Mouse (Mus musculus) kidney, embryonic 14.5 days (tissue): Measurements from ENCODE around the gene Wfdc1. TPM values are rescaled to one million over a fixed set of nuclear protein-coding genes. Genes with fewer than 3 reads are reported as not detected.

ENCODE experiments used
- ATAC-seq: fragments of 200-750 bp; cut with Nextera tagmentation; 2 replicates; pipeline ENCODE4 v1.8.0; 2017; ENCODE audit warnings: moderate number of reproducible peaks, mild to moderate bottlenecking, moderate TSS enrichment, moderate library complexity; ENCODE audit not compliant: low FRiP score, low TSS enrichment
- H3K27ac ChIP-seq: fragments of 300-500 bp; sonication (generic); 2 replicates; pipeline ENCODE4 v1.5.1; 2014; ENCODE audit warnings: low read depth, mild to moderate bottlenecking, low read length, moderate library complexity, mixed read lengths
- H3K27me3 ChIP-seq: fragments of 300-500 bp; sonication (generic); 2 replicates; pipeline ENCODE4 v1.6.1; 2014; ENCODE audit warnings: mild to moderate bottlenecking, low read length; ENCODE audit not compliant: control insufficient read depth, insufficient read depth
- H3K36me3 ChIP-seq: fragments of 300-500 bp; sonication (generic); 2 replicates; pipeline ENCODE4 v1.6.1; 2014; ENCODE audit warnings: low read length, mixed read lengths; ENCODE audit not compliant: control insufficient read depth, insufficient read depth
- H3K4me1 ChIP-seq: fragments of 300-500 bp; sonication (generic); 2 replicates; pipeline ENCODE4 v1.6.1; 2014; ENCODE audit warnings: low read length, mixed read lengths; ENCODE audit not compliant: control insufficient read depth, insufficient read depth
- H3K4me2 ChIP-seq: fragments of 300-500 bp; sonication (generic); replicated peaks from 2 replicates; pipeline ENCODE4 v1.6.1; 2014; ENCODE audit warnings: low read depth, mild to moderate bottlenecking, low read length
- H3K4me3 ChIP-seq: fragments of 300-500 bp; sonication (generic); 2 replicates; pipeline ENCODE4 v1.5.1; 2014; ENCODE audit warnings: mild to moderate bottlenecking, low read length
- H3K9ac ChIP-seq: fragments of 300-500 bp; sonication (generic); 2 replicates; pipeline ENCODE4 v1.6.1; 2014; ENCODE audit warnings: low read depth, mild to moderate bottlenecking, low read length, moderate library complexity
- H3K9me3 ChIP-seq: fragments of 300-500 bp; sonication (generic); 2 replicates; pipeline ENCODE4 v1.6.1; 2016; ENCODE audit warnings: low read length; ENCODE audit not compliant: control insufficient read depth
- WGBS: fragments of 180-500 bp; shearing (Covaris S2); extraction: QIAGEN DNeasy Blood & Tissue Kit; methylation state at CpG from one replicate; pipeline ENCODE4 v1.1.7; 2014; 5-methylcytosine and 5-hydroxymethylcytosine counted together
- polyA plus RNA-seq: library from polyadenylated mRNA; unstranded; fragments of >200 nt; fragmentation: Nextera tagmentation; extraction: Ambion mirVana; gene quantifications from 2 replicates; pipeline ENCODE4 v1.2.1, GENCODE M21; 2014

Gene Wfdc1
- polyA plus RNA-seq, 1 experiment from 2014 or later, result 1.9 TPM

DNA sequence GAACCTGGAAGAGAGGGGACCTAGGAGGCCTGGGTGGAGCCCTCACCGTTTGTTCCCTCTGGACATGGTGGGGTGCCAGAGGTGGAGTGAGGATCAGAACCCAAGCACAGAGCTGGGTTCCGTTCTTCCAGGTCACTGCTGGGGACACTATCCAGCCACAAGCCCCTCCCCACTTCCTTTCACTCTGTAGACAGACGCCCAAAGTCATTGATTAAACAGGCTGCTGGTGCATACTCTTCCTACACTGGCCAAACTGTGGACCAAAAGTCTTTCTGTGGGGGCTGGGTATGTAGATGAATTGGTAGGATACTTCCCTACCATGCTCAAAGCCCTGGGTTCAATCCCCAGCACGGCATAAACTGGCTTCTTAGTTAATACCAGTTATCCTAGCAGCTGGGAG lies 25.8 kb downstream of the Wfdc1 start:
- no peaks in the 10 kb centered on the region for H3K27me3 ChIP-seq
- ATAC-seq, result no peak
- no peaks in the 10 kb centered on the region for H3K4me1 ChIP-seq
- H3K9ac ChIP-seq, result no peak overlapping the region
- no peaks in the 10 kb centered on the region for H3K9me3 ChIP-seq
- H3K4me2 ChIP-seq, result no peak overlapping the region
- no peak overlapping the region for H3K4me3 ChIP-seq
- 75% methylated on average over 4 of the region's 4 CpGs for WGBS
- no peak overlapping the region for H3K27ac ChIP-seq
- no peaks in the 10 kb centered on the region for H3K36me3 ChIP-seq

DNA sequence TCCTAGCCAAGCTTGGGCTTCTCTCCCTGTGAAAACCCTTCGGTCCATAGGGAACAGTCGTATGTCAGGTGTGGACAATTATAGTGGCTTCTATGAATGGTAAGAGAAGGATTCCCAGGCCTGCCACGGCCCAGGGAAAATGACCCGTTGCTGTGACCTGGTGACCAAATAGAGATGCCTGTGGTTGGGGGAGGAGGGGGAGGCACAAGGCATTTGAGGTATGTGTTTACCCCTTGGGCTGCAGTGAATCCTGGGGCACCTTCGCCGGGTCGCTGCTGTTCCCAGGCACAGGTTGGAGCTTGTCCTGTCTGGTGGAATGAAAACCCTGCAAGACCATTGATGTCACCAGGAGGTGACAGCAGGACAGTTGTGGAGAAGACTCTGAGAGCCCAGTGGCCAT lies 28.5 kb downstream of the Wfdc1 start:
- H3K27ac ChIP-seq, result no peak overlapping the region
- no peaks in the 10 kb centered on the region for H3K36me3 ChIP-seq
- ATAC-seq, result no peak
- WGBS, result 74% methylated on average over 7 of the region's 7 CpGs
- no peaks in the 10 kb centered on the region for H3K9me3 ChIP-seq
- H3K4me2 ChIP-seq, result no peak overlapping the region
- H3K27me3 ChIP-seq, result peaks cover 10% of the 10 kb centered on the region
- no peak overlapping the region for H3K9ac ChIP-seq
- no peaks in the 10 kb centered on the region for H3K4me1 ChIP-seq
- H3K4me3 ChIP-seq, result no peak overlapping the region

GRCm38 (mm10) chr8:119697163-119697562 lies 31.0 kb downstream of the Wfdc1 start:
- Histone ChIP-seq H3K4me2 (no peak overlapping the region), H3K27ac (no peak overlapping the region), H3K4me3 (no peak overlapping the region), H3K36me3 (no peaks in the 10 kb centered on the region), H3K4me1 (0 out of 2 replicates have a peak, but pooled peaks cover 2% of the 10 kb centered on the region), H3K9ac (no peak overlapping the region), H3K27me3 (peaks cover 29% of the 10 kb centered on the region), H3K9me3 (no peaks in the 10 kb centered on the region)
- 84% methylated on average over 2 of the region's 2 CpGs for WGBS
- no peak for ATAC-seq

DNA sequence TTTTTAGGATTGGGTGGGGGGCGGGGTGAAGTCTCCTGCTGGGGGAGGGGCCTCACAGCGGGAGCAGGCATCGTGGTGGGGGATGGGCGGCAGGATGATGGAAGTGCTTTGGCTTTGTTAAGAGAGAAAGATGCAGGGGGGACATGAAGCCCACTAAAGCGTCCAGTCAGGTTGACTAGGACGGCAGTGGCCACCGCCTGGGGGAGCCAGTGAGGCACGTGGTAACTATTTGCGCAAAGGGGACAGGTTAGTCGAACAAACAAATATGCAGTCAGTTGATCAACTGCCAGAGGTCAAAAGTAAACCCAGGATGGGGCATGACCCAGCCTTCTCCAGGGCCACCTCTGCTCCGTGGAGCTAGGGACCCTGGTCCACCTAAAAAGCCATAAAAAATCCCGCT lies 32.8 kb downstream of the Wfdc1 start:
- WGBS, result 4% methylated on average over 12 of the region's 12 CpGs

GRCm38 (mm10) chr8:119699549-119700134 lies 33.5 kb downstream of the Wfdc1 start, which contains the start of gene Atp2c2:
Gene Atp2c2 (plus strand): TSS chr8:119700009.
- 0 out of 2 replicates have a peak, but pooled peaks cover 7% of the 10 kb centered on the region for H3K4me1 ChIP-seq
- ATAC-seq, result 0 out of 2 replicates have a peak, but pooled peaks have one; percentile 11
- no peak within 1 kb of the TSS for H3K27ac ChIP-seq
- 3% methylated on average over 26 of the region's 26 CpGs for WGBS
- peaks cover 31% of the 10 kb centered on the region for H3K27me3 ChIP-seq
- H3K9ac ChIP-seq, result peak within 1 kb of the TSS; percentile 9
- H3K9me3 ChIP-seq, result no peaks in the 10 kb centered on the region
- peak within 1 kb of the TSS; percentile 31 for H3K4me2 ChIP-seq
- no peaks in the 10 kb centered on the region for H3K36me3 ChIP-seq
- H3K4me3 ChIP-seq, result peak within 1 kb of the TSS; percentile 16

More for the DNA sequence above, 32.8 kb downstream of the Wfdc1 start:
- Histone ChIP-seq H3K9me3 (no peaks in the 10 kb centered on the region), H3K36me3 (no peaks in the 10 kb centered on the region), H3K4me1 (0 out of 2 replicates have a peak, but pooled peaks cover 7% of the 10 kb centered on the region), H3K27me3 (peaks cover 31% of the 10 kb centered on the region), H3K27ac (no peak overlapping the region), H3K9ac (no peak overlapping the region), H3K4me3 (no peak overlapping the region; the same call in 1 of the 2 replicates), H3K4me2 (peak overlapping the region; percentile 31)
- ATAC-seq, result no peak

GRCm38 (mm10) chr8:119702965-119703364 lies 36.8 kb downstream of the Wfdc1 start:
- Histone ChIP-seq H3K27ac (no peak overlapping the region), H3K9ac (no peak overlapping the region), H3K27me3 (peaks cover 31% of the 10 kb centered on the region), H3K9me3 (no peaks in the 10 kb centered on the region), H3K4me2 (no peak overlapping the region), H3K36me3 (no peaks in the 10 kb centered on the region), H3K4me1 (0 out of 2 replicates have a peak, but pooled peaks cover 7% of the 10 kb centered on the region), H3K4me3 (no peak overlapping the region)
- 46% methylated on average over 7 of the region's 7 CpGs for WGBS
- no peak for ATAC-seq

GRCm38 (mm10) chr8:119707146-119707545 lies 41.0 kb downstream of the Wfdc1 start:
- no peak overlapping the region for H3K4me2 ChIP-seq
- H3K9me3 ChIP-seq, result no peaks in the 10 kb centered on the region
- H3K4me3 ChIP-seq, result no peak overlapping the region
- no peak for ATAC-seq
- H3K27me3 ChIP-seq, result 0 out of 2 replicates have a peak, but pooled peaks cover 2% of the 10 kb centered on the region
- H3K4me1 ChIP-seq, result 0 out of 2 replicates have a peak, but pooled peaks cover 15% of the 10 kb centered on the region
- no peak overlapping the region for H3K9ac ChIP-seq
- H3K27ac ChIP-seq, result no peak overlapping the region
- 88% methylated on average over 9 of the region's 9 CpGs for WGBS
- no peaks in the 10 kb centered on the region for H3K36me3 ChIP-seq

DNA sequence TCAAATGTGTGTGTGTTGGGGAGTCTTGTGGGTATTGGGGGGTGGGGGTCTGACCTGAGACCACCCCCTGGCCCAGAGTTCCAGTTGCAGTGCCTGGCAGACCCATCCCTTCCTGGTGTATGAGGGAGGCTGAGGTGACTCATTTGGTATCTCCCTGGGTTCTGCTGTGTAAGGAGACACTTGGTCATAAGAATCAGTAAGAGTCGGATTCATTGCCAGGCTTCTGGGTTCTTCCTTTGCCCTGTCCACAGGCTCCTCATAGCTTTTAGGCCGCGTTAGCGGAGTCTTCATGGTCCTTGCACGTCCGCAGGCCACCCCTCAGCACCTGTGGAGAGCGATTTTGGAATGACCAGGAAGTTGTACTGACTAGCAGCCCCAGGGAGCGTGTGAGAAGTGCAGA lies 42.3 kb downstream of the Wfdc1 start:
- ATAC-seq, result peak; percentile 14; the same call in 1 of the 2 replicates
- Histone ChIP-seq H3K4me2 (no peak overlapping the region), H3K4me3 (no peak overlapping the region), H3K4me1 (0 out of 2 replicates have a peak, but pooled peaks cover 10% of the 10 kb centered on the region), H3K9ac (no peak overlapping the region), H3K9me3 (no peaks in the 10 kb centered on the region), H3K36me3 (no peaks in the 10 kb centered on the region), H3K27ac (no peak overlapping the region), H3K27me3 (no peaks in the 10 kb centered on the region)
- WGBS, result 75% methylated on average over 8 of the region's 8 CpGs

GRCm38 (mm10) chr8:119708878-119709702 lies 42.9 kb downstream of the Wfdc1 start:
- 52% methylated on average over 14 of the region's 14 CpGs for WGBS

More at GRCm38 (mm10) chr8:119708878-119709702, 42.9 kb downstream of the Wfdc1 start:
- Histone ChIP-seq H3K27ac (no peak overlapping the region; the same call in 1 of the 2 replicates), H3K4me2 (no peak overlapping the region), H3K9ac (no peak overlapping the region), H3K4me1 (0 out of 2 replicates have a peak, but pooled peaks cover 10% of the 10 kb centered on the region), H3K27me3 (no peaks in the 10 kb centered on the region), H3K36me3 (no peaks in the 10 kb centered on the region), H3K9me3 (no peaks in the 10 kb centered on the region), H3K4me3 (no peak overlapping the region)
- peak; percentile 60 for ATAC-seq
